Mouse (Mus musculus) embryonic fibroblast, embryonic 13.5 days (primary cell): ENCODE results near the gene Dlg4.

Source experiments
- CTCF ChIP-seq: IDR thresholded peaks from 2 replicates; pipeline ENCODE4 v1.5.1; 2011; ENCODE audit warnings: mild to moderate bottlenecking, control low read depth, low read length, moderate library complexity, borderline replicate concordance; ENCODE audit not compliant: insufficient read depth
- POLR2A ChIP-seq: IDR thresholded peaks from 2 replicates; pipeline ENCODE4 v1.6.1; 2011; ENCODE audit warnings: low read depth, mild to moderate bottlenecking, control low read depth, low read length, moderate library complexity

DNA sequence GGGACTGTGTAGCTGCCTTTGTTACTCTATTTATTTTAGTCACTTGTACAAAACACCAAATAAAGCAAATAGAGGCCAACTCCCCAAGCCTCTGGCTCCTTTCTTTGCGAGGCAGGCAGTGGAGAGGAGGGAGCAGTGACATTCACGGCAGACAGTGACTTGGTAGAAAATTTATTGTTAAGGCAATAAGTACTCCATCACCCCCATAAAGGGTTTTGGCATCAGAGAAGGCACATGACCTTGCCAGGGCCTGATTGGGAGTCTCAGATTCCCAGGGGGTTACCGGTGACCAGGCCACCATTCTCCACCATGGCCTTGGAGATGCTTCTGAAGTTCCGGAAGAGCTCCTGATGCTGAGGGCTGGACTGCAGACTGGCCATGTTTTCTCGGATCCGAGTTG, 6.7 kb upstream of the Dlg4 start:
- TF ChIP-seq CTCF (no peak), POLR2A (no peak)
